Mouse (Mus musculus): Measurements from ENCODE around the gene Col4a1. TPM values are rescaled to one million over a fixed set of nuclear protein-coding genes. Genes with fewer than 3 reads are reported as not detected.

Gene Col4a1
- polyA plus RNA-seq, 1 experiment from 2014 or later = 77.9 TPM

DNA sequence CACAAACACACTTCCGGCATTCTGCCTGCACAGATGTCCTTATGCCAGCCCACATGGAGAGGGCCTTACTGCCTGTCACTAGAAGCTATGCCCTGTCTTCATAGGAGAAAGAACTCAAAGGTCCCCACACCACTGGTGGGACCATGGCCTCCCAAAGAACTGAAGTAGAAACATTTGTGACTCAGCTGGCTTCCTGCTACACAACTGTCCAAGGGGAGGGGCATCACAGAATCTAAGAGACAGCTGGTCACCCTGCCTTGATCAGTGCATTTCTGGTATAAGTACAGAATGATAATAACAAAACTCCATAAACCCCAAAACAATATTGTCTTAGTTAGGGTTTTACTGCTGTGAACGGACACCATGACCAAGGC is 156.3 kb downstream of the Col4a1 start:
- DNase-seq (ENCODE audit: low spot score) = no peak
- 93% methylated on average over 2 of the region's 2 CpGs for WGBS
- Histone ChIP-seq H3K9ac (ENCODE audit: low read length) (no peak overlapping the region), H3K27me3 (replicated peaks; ENCODE audit: control insufficient read depth, insufficient read depth, low read length) (no peaks in the 10 kb centered on the region), H3K9me3 (replicated peaks; ENCODE audit: control insufficient read depth, low read length) (no peaks in the 10 kb centered on the region), H3K4me3 (ENCODE audit: low read depth, low read length) (no peak overlapping the region), H3K4me2 (ENCODE audit: low read length) (no peak overlapping the region), H3K27ac (ENCODE audit: low read depth, low read length) (no peak overlapping the region), H3K4me1 (ENCODE audit: control insufficient read depth, insufficient read depth, low read length) (no peaks in the 10 kb centered on the region), H3K36me3 (ENCODE audit: control insufficient read depth, insufficient read depth, low read length) (no peaks in the 10 kb centered on the region)
- ATAC-seq = no peak

GRCm38 (mm10) chr8:11155579-11156318 is 156.9 kb downstream of the Col4a1 start:
- Histone ChIP-seq H3K9ac (ENCODE audit: low read length) (no peak overlapping the region), H3K27ac (ENCODE audit: low read depth, low read length) (no peak overlapping the region), H3K4me2 (ENCODE audit: low read length) (no peak overlapping the region), H3K36me3 (ENCODE audit: control insufficient read depth, insufficient read depth, low read length) (no peaks in the 10 kb centered on the region), H3K9me3 (replicated peaks; ENCODE audit: control insufficient read depth, low read length) (no peaks in the 10 kb centered on the region), H3K4me1 (ENCODE audit: control insufficient read depth, insufficient read depth, low read length) (no peaks in the 10 kb centered on the region), H3K4me3 (ENCODE audit: low read depth, low read length) (no peak overlapping the region), H3K27me3 (replicated peaks; ENCODE audit: control insufficient read depth, insufficient read depth, low read length) (no peaks in the 10 kb centered on the region)
- ATAC-seq = no peak
- no peak for DNase-seq (ENCODE audit: low spot score)
- WGBS = 88% methylated on average over 9 of the region's 9 CpGs

DNA sequence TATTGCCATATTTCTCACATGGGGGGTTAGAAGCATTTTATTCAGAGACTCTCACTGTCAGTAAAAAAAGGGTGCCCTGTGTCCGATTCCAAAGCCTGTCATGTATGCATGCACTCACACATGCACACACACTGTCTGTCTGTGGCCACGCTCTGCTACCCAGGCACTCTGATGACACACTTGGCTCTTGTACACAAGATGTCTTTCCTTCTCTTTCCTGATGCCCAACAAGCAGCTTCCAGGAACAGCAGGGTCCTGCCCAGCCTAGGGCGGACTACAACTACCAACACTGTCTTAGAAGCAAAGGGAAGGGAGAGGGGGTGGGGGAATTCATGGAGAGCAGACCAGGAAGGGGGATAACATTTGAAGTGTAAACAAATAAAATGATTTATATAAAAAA is 162.4 kb downstream of the Col4a1 start:
- no peaks in the 10 kb centered on the region for H3K4me1 ChIP-seq (ENCODE audit: control insufficient read depth, insufficient read depth, low read length)
- no peak for ATAC-seq
- no peak overlapping the region for H3K4me3 ChIP-seq (ENCODE audit: low read depth, low read length)
- no peaks in the 10 kb centered on the region for H3K9me3 ChIP-seq (replicated peaks; ENCODE audit: control insufficient read depth, low read length)
- no peaks in the 10 kb centered on the region for H3K36me3 ChIP-seq (ENCODE audit: control insufficient read depth, insufficient read depth, low read length)
- H3K27me3 ChIP-seq (replicated peaks; ENCODE audit: control insufficient read depth, insufficient read depth, low read length) = no peaks in the 10 kb centered on the region
- DNase-seq (ENCODE audit: low spot score) = no peak
- no peak overlapping the region for H3K9ac ChIP-seq (ENCODE audit: low read length)
- H3K27ac ChIP-seq (ENCODE audit: low read depth, low read length) = no peak overlapping the region
- 95% methylated on average over 3 of the region's 3 CpGs for WGBS
- no peak overlapping the region for H3K4me2 ChIP-seq (ENCODE audit: low read length)

GRCm38 (mm10) chr8:11149201-11149810 is 163.3 kb downstream of the Col4a1 start:
- Histone ChIP-seq H3K9me3 (replicated peaks; ENCODE audit: control insufficient read depth, low read length) (no peaks in the 10 kb centered on the region), H3K36me3 (ENCODE audit: control insufficient read depth, insufficient read depth, low read length) (no peaks in the 10 kb centered on the region), H3K9ac (ENCODE audit: low read length) (no peak overlapping the region), H3K4me1 (ENCODE audit: control insufficient read depth, insufficient read depth, low read length) (no peaks in the 10 kb centered on the region), H3K4me3 (ENCODE audit: low read depth, low read length) (no peak overlapping the region), H3K4me2 (ENCODE audit: low read length) (no peak overlapping the region), H3K27me3 (replicated peaks; ENCODE audit: control insufficient read depth, insufficient read depth, low read length) (no peaks in the 10 kb centered on the region), H3K27ac (ENCODE audit: low read depth, low read length) (no peak overlapping the region)
- DNase-seq (ENCODE audit: low spot score) (no peak), ATAC-seq (no peak)
- 89% methylated on average over 9 of the region's 9 CpGs for WGBS

DNA sequence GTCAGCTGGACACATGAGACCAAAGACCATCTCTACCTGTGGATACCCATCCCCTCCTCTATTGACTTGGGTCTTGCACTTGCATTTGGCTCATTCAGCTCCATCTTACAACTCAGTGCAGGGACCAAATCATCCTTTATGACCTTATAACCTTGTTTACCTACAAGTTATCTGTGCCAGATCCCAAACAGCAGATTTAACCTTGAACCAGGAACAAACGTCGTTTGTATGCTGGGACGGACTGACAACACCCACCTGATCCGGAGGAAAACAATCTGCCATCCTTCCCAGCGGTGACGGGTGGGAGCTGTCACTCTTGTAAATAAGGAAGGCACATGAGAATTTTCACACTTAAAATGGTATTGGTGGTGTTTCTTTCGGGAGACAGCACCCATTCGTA is 163.8 kb downstream of the Col4a1 start:
- Histone ChIP-seq H3K4me3 (ENCODE audit: low read depth, low read length) (no peak overlapping the region), H3K4me1 (ENCODE audit: control insufficient read depth, insufficient read depth, low read length) (no peaks in the 10 kb centered on the region), H3K27ac (ENCODE audit: low read depth, low read length) (no peak overlapping the region), H3K36me3 (ENCODE audit: control insufficient read depth, insufficient read depth, low read length) (no peaks in the 10 kb centered on the region), H3K27me3 (replicated peaks; ENCODE audit: control insufficient read depth, insufficient read depth, low read length) (no peaks in the 10 kb centered on the region), H3K9me3 (replicated peaks; ENCODE audit: control insufficient read depth, low read length) (no peaks in the 10 kb centered on the region), H3K9ac (ENCODE audit: low read length) (no peak overlapping the region), H3K4me2 (ENCODE audit: low read length) (no peak overlapping the region)
- WGBS = 91% methylated on average over 8 of the region's 8 CpGs
- ATAC-seq (no peak), DNase-seq (ENCODE audit: low spot score) (no peak)

Other genes starting within 250 kb of the Col4a1 start
- gene Col4a2, start within 50 bp of the Col4a1 start, polyA plus RNA-seq (2014; fragmentation: Nextera tagmentation; extraction: Ambion mirVana) = 19.1 and 27.1 TPM in 2 replicates
- gene Rab20, start 165.9 kb upstream of the Col4a1 start, polyA plus RNA-seq (2014; fragmentation: Nextera tagmentation; extraction: Ambion mirVana) = 0.66 and 1.0 TPM in 2 replicates
- 158 and 170 TPM in 2 replicates for gene Naxd, start 184.7 kb upstream of the Col4a1 start, polyA plus RNA-seq (2014; fragmentation: Nextera tagmentation; extraction: Ambion mirVana)
- gene Cars2, start 238.0 kb upstream of the Col4a1 start, polyA plus RNA-seq (2014; fragmentation: Nextera tagmentation; extraction: Ambion mirVana) = 26.0 and 30.5 TPM in 2 replicates
- 49.1 and 50.8 TPM in 2 replicates for gene Ing1, start 242.7 kb upstream of the Col4a1 start, polyA plus RNA-seq (2014; fragmentation: Nextera tagmentation; extraction: Ambion mirVana)

Measured in forebrain, embryonic 14.5 days (tissue).